Mouse (Mus musculus) neural tube, embryonic 11.5 days (tissue): ENCODE results near the gene Mlana. TPM values are rescaled to one million over a fixed set of nuclear protein-coding genes. Genes with fewer than 3 reads are reported as not detected.

ENCODE experiments used
- ATAC-seq: fragments of 200-750 bp; cut with Nextera tagmentation; 2 replicates; pipeline ENCODE4 v1.8.0; 2017; ENCODE audit warnings: moderate number of reproducible peaks, mild to moderate bottlenecking, moderate TSS enrichment, moderate library complexity; ENCODE audit not compliant: insufficient read depth, low FRiP score, low TSS enrichment
- DNase-seq: peaks from one replicate; pipeline ENCODE4 v3.0.0-alpha.2; 2015; ENCODE audit warnings: low spot score
- H3K27ac ChIP-seq: fragments of 300-500 bp; sonication (generic); 2 replicates; pipeline ENCODE4 v1.5.1; 2014; ENCODE audit warnings: low read depth, mild to moderate bottlenecking, low read length
- H3K27me3 ChIP-seq: fragments of 300-500 bp; sonication (generic); 2 replicates; pipeline ENCODE4 v1.6.1; 2014; ENCODE audit warnings: mild to moderate bottlenecking, low read length, mixed read lengths; ENCODE audit not compliant: control insufficient read depth, insufficient read depth
- H3K36me3 ChIP-seq: fragments of 300-500 bp; sonication (generic); 2 replicates; pipeline ENCODE4 v1.6.1; 2014; ENCODE audit warnings: mild to moderate bottlenecking, low read length, moderate library complexity, mixed read lengths; ENCODE audit not compliant: control insufficient read depth, insufficient read depth
- H3K4me1 ChIP-seq: fragments of 300-500 bp; sonication (generic); 2 replicates; pipeline ENCODE4 v1.6.1; 2014; ENCODE audit warnings: low read length, mixed read lengths; ENCODE audit not compliant: control insufficient read depth, insufficient read depth
- H3K4me2 ChIP-seq: fragments of 300-500 bp; sonication (generic); 2 replicates; pipeline ENCODE4 v1.6.1; 2014; ENCODE audit warnings: low read depth, mild to moderate bottlenecking, moderate library complexity
- H3K4me3 ChIP-seq: fragments of 300-500 bp; sonication (generic); 2 replicates; pipeline ENCODE4 v1.5.1; 2014; ENCODE audit warnings: low read depth, low read length
- H3K9ac ChIP-seq: fragments of 300-500 bp; sonication (generic); 2 replicates; pipeline ENCODE4 v1.6.1; 2014; ENCODE audit warnings: mild to moderate bottlenecking, low read length
- H3K9me3 ChIP-seq: fragments of 300-500 bp; sonication (generic); 2 replicates; pipeline ENCODE4 v1.6.1; 2016; ENCODE audit warnings: low read length; ENCODE audit not compliant: control insufficient read depth
- WGBS: fragments of 180-500 bp; shearing (Covaris S2); extraction: QIAGEN DNeasy Blood & Tissue Kit; methylation state at CpG from one replicate; pipeline ENCODE4 v1.1.7; 2014; 5-methylcytosine and 5-hydroxymethylcytosine counted together
- polyA plus RNA-seq: library from polyadenylated mRNA; unstranded; fragments of >200 nt; fragmentation: Nextera tagmentation; extraction: Ambion mirVana; gene quantifications from 2 replicates; pipeline ENCODE4 v1.2.1, GENCODE M21; 2014

Gene Mlana
- polyA plus RNA-seq, 1 experiment from 2014 or later, result not detected

DNA sequence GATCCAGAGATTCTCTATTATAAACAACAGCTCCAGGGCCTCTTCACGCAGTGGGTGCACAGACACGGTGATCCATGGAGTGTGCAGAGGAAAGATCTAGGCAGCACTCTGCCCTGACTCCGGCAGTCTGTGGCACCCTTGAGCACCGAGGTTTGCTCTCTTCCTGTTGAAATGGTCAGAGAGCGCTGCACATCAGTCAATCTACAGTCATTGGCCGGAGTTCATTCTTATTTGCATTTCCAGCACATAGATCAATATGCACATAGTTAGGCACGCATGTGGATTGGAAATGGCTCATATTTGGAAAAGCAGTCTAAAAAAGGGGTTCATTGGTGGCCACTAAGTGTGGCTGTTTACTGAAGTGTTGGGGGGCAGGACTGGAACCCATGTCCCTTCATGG, 29.5 kb upstream of the Mlana start:
- Histone ChIP-seq H3K4me2 (no peak overlapping the region), H3K4me3 (no peak overlapping the region), H3K9ac (no peak overlapping the region), H3K4me1 (no peaks in the 10 kb centered on the region), H3K9me3 (no peaks in the 10 kb centered on the region), H3K27ac (no peak overlapping the region), H3K36me3 (no peaks in the 10 kb centered on the region), H3K27me3 (no peaks in the 10 kb centered on the region)
- no peak for DNase-seq
- WGBS, result 93% methylated on average over 7 of the region's 7 CpGs
- ATAC-seq, result no peak

GRCm38 (mm10) chr19:29670247-29670646, 27.4 kb upstream of the Mlana start:
- ATAC-seq, result no peak
- WGBS, result 84% methylated on average over 6 of the region's 6 CpGs
- Histone ChIP-seq H3K4me3 (no peak overlapping the region), H3K27ac (no peak overlapping the region), H3K4me2 (no peak overlapping the region), H3K27me3 (no peaks in the 10 kb centered on the region), H3K9me3 (no peaks in the 10 kb centered on the region), H3K36me3 (no peaks in the 10 kb centered on the region), H3K9ac (no peak overlapping the region), H3K4me1 (no peaks in the 10 kb centered on the region)
- DNase-seq, result no peak

- no peak overlapping the region for H3K9ac ChIP-seq
- DNase-seq (no peak), ATAC-seq (no peak)
- H3K4me2 ChIP-seq, result no peak overlapping the region
- no peaks in the 10 kb centered on the region for H3K27me3 ChIP-seq
- no peaks in the 10 kb centered on the region for H3K4me1 ChIP-seq
- H3K36me3 ChIP-seq, result no peaks in the 10 kb centered on the region
- no peak overlapping the region for H3K27ac ChIP-seq
- H3K4me3 ChIP-seq, result no peak overlapping the region
- 67% methylated on average over 2 of the region's 2 CpGs for WGBS
- H3K9me3 ChIP-seq, result no peaks in the 10 kb centered on the region
Measured at GRCm38 (mm10) chr19:29671160-29671559, 26.5 kb upstream of the Mlana start.

DNA sequence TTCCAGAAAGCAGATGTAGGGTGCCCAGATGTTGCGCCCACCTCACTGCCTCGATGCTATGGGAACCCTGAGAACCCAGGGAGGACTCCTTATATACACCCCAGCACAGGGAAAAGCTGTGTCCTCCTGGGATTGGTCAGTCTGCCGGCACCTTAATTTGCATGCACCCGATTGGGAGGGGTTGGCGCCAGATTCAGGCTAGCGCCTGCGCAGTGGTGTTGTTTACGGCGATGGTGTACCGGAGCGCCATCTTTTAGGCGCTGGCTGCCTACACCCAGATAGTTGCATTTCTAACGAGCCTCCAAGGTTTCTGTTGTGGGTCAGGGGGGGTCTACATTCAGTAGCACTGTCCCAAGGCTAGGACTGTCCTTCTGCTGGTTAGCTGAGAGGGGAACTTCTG, 25.0 kb upstream of the Mlana start:
- 97% methylated on average over 13 of the region's 13 CpGs for WGBS
- no peak overlapping the region for H3K4me2 ChIP-seq
- ATAC-seq, result no peak
- no peaks in the 10 kb centered on the region for H3K9me3 ChIP-seq
- H3K4me3 ChIP-seq, result no peak overlapping the region
- no peaks in the 10 kb centered on the region for H3K27me3 ChIP-seq
- no peak overlapping the region for H3K27ac ChIP-seq
- H3K9ac ChIP-seq, result no peak overlapping the region
- no peak for DNase-seq
- no peaks in the 10 kb centered on the region for H3K36me3 ChIP-seq
- no peaks in the 10 kb centered on the region for H3K4me1 ChIP-seq

DNA sequence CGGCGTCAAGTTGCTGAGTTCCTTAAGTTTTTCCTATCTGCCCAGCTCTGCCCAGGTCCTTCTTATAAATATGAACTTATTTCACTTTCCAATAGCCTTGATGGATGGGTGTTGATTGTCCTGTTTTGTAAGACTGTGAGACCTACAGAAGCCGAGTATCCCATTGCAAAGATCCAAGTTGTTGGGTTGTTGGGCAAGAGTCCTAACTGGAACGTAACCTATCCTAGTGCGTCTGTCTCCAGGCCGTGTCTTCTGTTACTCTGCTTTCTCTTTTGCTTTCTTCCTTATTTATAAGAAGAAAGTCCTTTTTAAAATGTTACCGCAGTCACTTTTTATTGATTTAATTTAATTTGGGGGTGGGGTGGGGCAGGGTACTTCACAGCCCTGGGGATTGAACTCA, 22.7 kb upstream of the Mlana start:
- DNase-seq (no peak), ATAC-seq (no peak)
- no peak overlapping the region for H3K27ac ChIP-seq
- WGBS, result 97% methylated on average over 7 of the region's 7 CpGs
- no peaks in the 10 kb centered on the region for H3K9me3 ChIP-seq
- no peaks in the 10 kb centered on the region for H3K27me3 ChIP-seq
- H3K36me3 ChIP-seq, result no peaks in the 10 kb centered on the region
- H3K4me1 ChIP-seq, result no peaks in the 10 kb centered on the region
- H3K4me3 ChIP-seq, result no peak overlapping the region
- H3K9ac ChIP-seq, result no peak overlapping the region
- no peak overlapping the region for H3K4me2 ChIP-seq

DNA sequence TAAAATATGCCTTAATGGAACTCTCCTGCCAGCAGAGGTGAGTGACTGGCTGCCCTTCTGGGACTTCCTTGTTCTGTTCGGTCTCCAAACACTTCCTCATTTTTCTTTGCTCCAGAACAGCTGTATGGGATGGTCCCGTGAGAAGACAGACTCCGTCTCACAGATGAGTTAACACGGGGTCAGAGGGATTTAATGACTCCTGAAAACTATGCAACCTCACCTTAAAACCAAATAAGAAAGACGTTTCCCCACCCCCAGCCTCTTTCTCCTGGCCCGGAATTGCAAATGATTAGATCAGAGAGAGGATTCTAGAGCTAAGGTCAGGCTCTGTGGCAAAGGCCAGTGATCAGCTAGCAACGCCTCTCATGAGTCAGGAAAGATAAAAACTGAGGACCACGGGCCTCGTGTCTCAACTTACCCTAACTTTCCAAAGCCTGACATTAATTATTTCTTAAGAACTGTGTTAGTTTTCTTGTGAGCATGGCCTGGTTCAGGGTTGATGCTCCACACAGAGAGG, 22.0 kb upstream of the Mlana start:
- Histone ChIP-seq H3K36me3 (no peaks in the 10 kb centered on the region), H3K4me1 (no peaks in the 10 kb centered on the region), H3K9me3 (no peaks in the 10 kb centered on the region), H3K4me3 (no peak overlapping the region), H3K27me3 (no peaks in the 10 kb centered on the region), H3K4me2 (no peak overlapping the region), H3K27ac (no peak overlapping the region), H3K9ac (no peak overlapping the region)
- 74% methylated on average over 9 of the region's 9 CpGs for WGBS
- DNase-seq (no peak), ATAC-seq (no peak)

GRCm38 (mm10) chr19:29676479-29677193, 21.0 kb upstream of the Mlana start:
- no peak for ATAC-seq

DNA sequence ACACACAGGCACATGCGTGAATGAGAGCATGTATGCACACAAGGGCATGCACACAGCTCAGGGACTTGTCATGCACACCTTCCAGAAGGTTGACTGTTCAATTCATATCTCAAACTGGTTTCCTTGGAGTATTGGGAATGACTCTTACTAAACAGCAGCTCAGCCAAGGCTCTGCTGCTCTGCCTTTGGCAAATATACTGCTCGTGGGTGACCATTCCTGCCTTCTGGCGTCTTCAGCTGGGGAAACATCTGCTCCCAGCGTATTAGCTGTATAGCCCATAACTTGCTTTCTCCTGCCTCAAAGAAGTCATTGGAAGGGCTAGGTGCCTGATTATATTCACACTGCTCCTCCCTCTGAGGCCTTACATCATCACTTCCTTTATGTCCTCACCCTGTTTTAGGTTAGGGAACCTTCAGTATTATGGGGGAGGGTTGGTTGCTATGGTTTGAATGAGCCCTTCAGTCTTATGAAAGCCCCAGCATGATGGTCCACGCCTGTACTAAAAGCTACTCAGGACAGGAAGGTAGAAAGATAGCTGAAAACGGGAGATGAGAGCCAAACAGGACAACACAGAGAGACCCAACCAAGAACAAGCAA, 19.3 kb upstream of the Mlana start:
- 89% methylated on average over 6 of the region's 6 CpGs for WGBS
- ATAC-seq, result no peak
- no peak overlapping the region for H3K4me2 ChIP-seq

More at GRCm38 (mm10) chr19:29676479-29677193, 21.0 kb upstream of the Mlana start:
- Histone ChIP-seq H3K9me3 (no peaks in the 10 kb centered on the region), H3K4me2 (no peak overlapping the region), H3K27me3 (no peaks in the 10 kb centered on the region), H3K36me3 (no peaks in the 10 kb centered on the region), H3K4me3 (no peak overlapping the region), H3K9ac (no peak overlapping the region), H3K4me1 (no peaks in the 10 kb centered on the region), H3K27ac (no peak overlapping the region)
- DNase-seq, result no peak
- 68% methylated on average over 10 of the region's 10 CpGs for WGBS

More for the DNA sequence above, 19.3 kb upstream of the Mlana start:
- Histone ChIP-seq H3K9ac (no peak overlapping the region), H3K9me3 (no peaks in the 10 kb centered on the region), H3K27me3 (no peaks in the 10 kb centered on the region), H3K27ac (no peak overlapping the region), H3K4me1 (no peaks in the 10 kb centered on the region), H3K36me3 (no peaks in the 10 kb centered on the region), H3K4me3 (no peak overlapping the region)
- DNase-seq, result no peak
